Mouse (Mus musculus) liver, adult 2 months (tissue): ENCODE results near the gene Lonp1. TPM values are rescaled to one million over a fixed set of nuclear protein-coding genes. Genes with fewer than 3 reads are reported as not detected.

Source experiments
- DNase-seq: peaks from one replicate; pipeline ENCODE4 v3.0.0-alpha.2; 2011; ENCODE audit warnings: low read depth, low spot score; ENCODE audit errors: extremely low read depth
- H3K27ac ChIP-seq: fragments of 200-500 bp; replicated peaks from 2 replicates; pipeline ENCODE4 v1.5.1; 2012; ENCODE audit warnings: low read depth, mild to moderate bottlenecking, control low read depth, inconsistent platforms, low read length; ENCODE audit not compliant: insufficient read depth
- H3K27me3 ChIP-seq: fragments of 200-500 bp; 2 replicates; pipeline ENCODE4 v1.6.1; 2012; ENCODE audit warnings: mild to moderate bottlenecking, moderate library complexity, low read length, inconsistent platforms; ENCODE audit not compliant: control insufficient read depth, insufficient read depth
- H3K36me3 ChIP-seq: fragments of 200-500 bp; 2 replicates; pipeline ENCODE4 v1.6.1; 2012; ENCODE audit warnings: low read length, inconsistent platforms; ENCODE audit not compliant: control insufficient read depth, insufficient read depth
- H3K4me1 ChIP-seq: fragments of 200-500 bp; 2 replicates; pipeline ENCODE4 v1.6.1; 2011; ENCODE audit warnings: low read length; ENCODE audit not compliant: control insufficient read depth, insufficient read depth
- H3K4me3 ChIP-seq: fragments of 200-500 bp; 2 replicates; pipeline ENCODE4 v1.5.1; 2011; ENCODE audit warnings: low read depth, mild to moderate bottlenecking, control low read depth, low read length, moderate library complexity; ENCODE audit not compliant: insufficient read depth
- H3K79me2 ChIP-seq: fragments of 200-500 bp; 2 replicates; pipeline ENCODE4 v1.6.1; 2012; ENCODE audit warnings: inconsistent platforms, mild to moderate bottlenecking, low read length, moderate library complexity; ENCODE audit not compliant: control insufficient read depth, insufficient read depth
- H3K9ac ChIP-seq: fragments of 200-500 bp; 2 replicates; pipeline ENCODE4 v1.6.1; 2012; ENCODE audit warnings: low read depth, mild to moderate bottlenecking, control low read depth, inconsistent platforms, low read length
- CTCF ChIP-seq: fragments of 200-500 bp; IDR thresholded peaks from 2 replicates; pipeline ENCODE4 v1.5.1; 2011; ENCODE audit warnings: low read depth, low read length, control low read depth
- POLR2A ChIP-seq: fragments of 200-500 bp; IDR thresholded peaks from 2 replicates; pipeline ENCODE4 v1.6.1; 2011; ENCODE audit warnings: low read length, control low read depth; ENCODE audit not compliant: insufficient read depth; ENCODE audit errors: extremely low read depth
- WGBS: fragments of 180-500 bp; shearing (Covaris S2); methylation state at CpG from one replicate; pipeline ENCODE4 v1.1.7; 2018; 5-methylcytosine and 5-hydroxymethylcytosine counted together
- polyA plus RNA-seq: library from polyadenylated mRNA; depleted of rRNA; stranded (reverse); fragments of >200 nt; gene quantifications from 2 replicates; pipeline ENCODE4 v1.2.3, GENCODE M21; 2012
- total RNA-seq: library from RNA; depleted of rRNA; stranded (reverse); fragments of >200 nt; gene quantifications from 2 replicates; pipeline ENCODE4 v1.2.3, GENCODE M21; 2014

The Lonp1 gene
- total and polyA plus RNA-seq, 2 experiments, result 81.0 to 124 TPM

DNA sequence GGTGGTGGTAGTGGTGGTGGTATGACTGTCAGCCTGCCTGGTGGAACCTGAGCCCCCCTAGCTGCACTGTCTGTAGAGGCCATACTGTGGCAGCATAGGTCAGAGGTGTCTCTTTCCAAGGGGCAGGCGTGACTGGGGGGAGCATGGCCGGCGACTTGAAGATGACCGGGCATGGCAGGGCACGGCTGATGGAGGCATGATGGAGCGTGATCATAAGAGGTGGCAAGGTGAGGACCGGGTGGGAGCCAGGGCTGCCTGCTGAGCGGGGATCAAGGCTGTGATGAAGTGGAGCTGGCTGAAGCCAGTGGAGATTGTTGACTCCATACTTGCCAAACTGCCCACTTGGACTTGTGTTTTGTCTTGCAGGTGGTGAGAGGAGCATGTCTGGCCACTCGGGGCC, 21.3 kb downstream of the Lonp1 start:
- Histone ChIP-seq H3K79me2 (peaks cover 4% of the 10 kb centered on the region; the same call in 1 of the 2 replicates), H3K4me3 (no peak overlapping the region), H3K27me3 (no peaks in the 10 kb centered on the region), H3K4me1 (peaks cover 6% of the 10 kb centered on the region), H3K36me3 (peaks cover 46% of the 10 kb centered on the region), H3K27ac (no peak overlapping the region), H3K9ac (no peak overlapping the region)
- no peak for DNase-seq
- WGBS, result 87% methylated on average over 9 of the region's 9 CpGs
- TF ChIP-seq POLR2A (no peak), CTCF (no peak)

DNA sequence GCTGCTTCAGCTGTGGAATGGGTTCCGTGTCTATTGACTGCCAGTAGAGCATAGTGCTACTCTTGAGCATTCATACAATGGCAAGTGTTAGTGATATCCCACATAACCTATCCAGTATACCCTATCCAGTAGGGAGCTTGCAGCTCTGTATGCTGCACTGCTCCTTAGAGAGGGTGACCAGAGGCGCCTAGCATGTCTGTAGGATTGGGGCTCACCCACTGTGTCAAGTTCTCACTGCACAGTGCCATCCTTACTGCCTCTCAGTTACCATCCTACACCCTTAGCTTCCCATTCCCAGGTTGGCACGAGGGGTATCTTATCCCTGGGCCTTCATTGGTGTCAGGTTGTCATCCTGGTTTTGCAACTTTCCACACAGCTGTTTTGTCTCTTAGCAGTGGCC, 22.3 kb downstream of the Lonp1 start:
- Histone ChIP-seq H3K27ac (no peak overlapping the region), H3K36me3 (peaks cover 54% of the 10 kb centered on the region), H3K4me3 (no peak overlapping the region), H3K4me1 (peaks cover 6% of the 10 kb centered on the region), H3K79me2 (peaks cover 4% of the 10 kb centered on the region; the same call in 1 of the 2 replicates), H3K9ac (no peak overlapping the region), H3K27me3 (no peaks in the 10 kb centered on the region)
- no peak for DNase-seq
- no peak for TF ChIP-seq CTCF
- no peak for TF ChIP-seq POLR2A
- WGBS, result 81% methylated on average over 3 of the region's 3 CpGs

DNA sequence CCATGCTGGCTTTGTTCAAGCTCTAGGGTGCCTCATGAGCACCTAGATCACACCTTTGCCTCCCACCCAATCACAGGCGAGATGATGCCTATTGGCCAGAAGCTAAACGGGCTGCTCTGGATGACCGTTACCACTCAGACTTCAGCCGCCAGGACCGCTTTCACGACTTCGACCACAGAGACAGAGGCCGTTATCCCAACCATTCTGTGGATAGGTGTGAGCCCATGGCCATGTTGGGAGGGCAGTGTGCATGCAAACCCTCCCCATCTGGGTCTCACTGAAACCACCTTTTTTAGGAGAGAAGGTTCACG, 22.7 kb downstream of the Lonp1 start:
- Histone ChIP-seq H3K27me3 (no peaks in the 10 kb centered on the region), H3K27ac (no peak overlapping the region), H3K9ac (no peak overlapping the region), H3K4me3 (no peak overlapping the region), H3K36me3 (peaks cover 57% of the 10 kb centered on the region), H3K79me2 (peaks cover 4% of the 10 kb centered on the region; the same call in 1 of the 2 replicates), H3K4me1 (peaks cover 6% of the 10 kb centered on the region)
- TF ChIP-seq POLR2A (no peak), CTCF (no peak)
- no peak for DNase-seq
- 86% methylated on average over 9 of the region's 9 CpGs for WGBS

DNA sequence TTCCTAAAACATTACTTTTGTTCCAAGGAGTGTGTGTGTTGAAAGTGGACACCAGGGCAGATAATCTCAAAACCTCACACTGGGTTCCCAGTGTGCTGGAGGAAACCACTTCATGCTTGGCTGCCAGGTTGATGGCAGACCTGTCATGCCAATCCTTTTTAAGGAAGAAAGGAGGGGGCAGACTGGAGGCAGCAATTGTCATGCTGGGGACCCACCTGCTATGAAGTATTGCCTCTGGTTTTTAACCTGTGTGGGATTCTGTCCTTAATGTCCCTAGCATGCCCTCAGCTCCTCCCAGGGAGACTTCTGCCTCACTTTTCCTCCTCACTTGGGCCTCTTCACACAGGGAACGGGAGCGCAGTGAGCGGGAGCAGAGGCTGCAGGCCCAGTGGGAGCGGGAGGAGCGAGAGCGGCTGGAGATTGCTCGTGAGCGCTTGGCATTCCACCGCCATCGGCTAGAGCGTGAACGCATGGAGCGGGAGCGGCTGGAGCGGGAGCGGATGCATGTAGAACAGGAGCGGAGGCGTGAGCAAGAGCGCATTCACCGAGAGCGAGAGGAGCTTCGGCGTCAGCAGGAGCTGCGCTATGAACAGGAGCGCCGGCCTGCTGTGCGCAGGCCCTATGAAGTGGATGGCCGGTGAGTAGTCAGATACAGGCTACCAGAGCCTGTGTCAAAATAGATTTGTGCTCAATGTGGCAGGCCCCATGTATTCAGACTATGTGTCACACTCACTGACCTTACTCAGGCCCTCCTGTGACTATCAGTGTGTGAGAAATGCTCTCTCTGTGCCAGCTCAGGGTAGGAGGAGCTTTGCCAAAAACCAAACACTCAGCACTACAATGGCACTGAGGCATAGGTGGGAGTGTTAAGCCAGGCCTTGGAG, 23.3 kb downstream of the Lonp1 start:
- H3K79me2 ChIP-seq, result peaks cover under 1% of the 10 kb centered on the region; the same call in 1 of the 2 replicates
- no peak overlapping the region for H3K4me3 ChIP-seq
- H3K36me3 ChIP-seq, result peaks cover 57% of the 10 kb centered on the region
- H3K27ac ChIP-seq, result no peak overlapping the region
- H3K9ac ChIP-seq, result no peak overlapping the region
- 97% methylated on average over 28 of the region's 28 CpGs for WGBS
- no peak for DNase-seq
- H3K4me1 ChIP-seq, result peaks cover 2% of the 10 kb centered on the region
- no peak for TF ChIP-seq CTCF
- no peak for TF ChIP-seq POLR2A
- no peaks in the 10 kb centered on the region for H3K27me3 ChIP-seq

DNA sequence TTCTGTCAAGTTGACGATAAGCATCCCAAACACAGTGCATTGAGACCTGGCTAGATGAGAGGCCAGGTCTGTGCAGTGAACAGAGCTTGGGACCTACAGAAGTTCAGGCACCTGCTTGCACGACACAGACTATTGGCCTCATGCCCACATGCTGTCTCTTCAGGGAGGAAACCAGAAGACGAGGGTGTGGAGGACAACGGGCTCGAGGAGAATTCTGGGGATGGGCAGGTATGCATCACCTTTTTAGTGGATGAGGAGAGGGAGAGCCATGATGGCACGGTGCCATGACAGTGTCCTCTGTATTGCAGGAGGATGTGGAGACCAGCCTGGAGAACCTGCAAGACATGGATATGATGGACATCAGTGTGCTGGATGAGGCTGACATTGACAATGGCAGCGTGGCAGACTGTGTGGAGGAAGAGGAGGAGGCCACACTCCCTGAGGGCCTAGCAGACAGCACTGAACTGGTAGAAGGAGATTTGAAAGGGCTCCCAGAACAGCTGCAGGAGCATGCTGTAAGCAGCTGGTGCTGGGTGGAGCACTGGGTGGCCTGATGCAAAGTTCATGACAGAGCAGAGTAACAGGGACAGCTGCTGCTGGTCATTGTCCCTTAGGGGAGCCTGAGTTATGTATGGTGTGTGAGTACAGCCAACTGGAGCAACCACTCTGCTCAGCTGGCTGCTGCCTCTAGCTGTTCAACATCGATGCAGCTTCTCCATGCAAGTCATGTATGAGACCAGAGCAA, 33.0 kb downstream of the Lonp1 start:
- no peak for TF ChIP-seq CTCF
- TF ChIP-seq POLR2A, result no peak
- peaks cover 68% of the 10 kb centered on the region for H3K36me3 ChIP-seq
- DNase-seq, result no peak
- WGBS, result 76% methylated on average over 8 of the region's 8 CpGs
- no peak overlapping the region for H3K27ac ChIP-seq
- H3K79me2 ChIP-seq, result peaks cover 30% of the 10 kb centered on the region
- no peak overlapping the region for H3K4me3 ChIP-seq
- no peaks in the 10 kb centered on the region for H3K27me3 ChIP-seq
- H3K4me1 ChIP-seq, result no peaks in the 10 kb centered on the region
- no peak overlapping the region for H3K9ac ChIP-seq

DNA sequence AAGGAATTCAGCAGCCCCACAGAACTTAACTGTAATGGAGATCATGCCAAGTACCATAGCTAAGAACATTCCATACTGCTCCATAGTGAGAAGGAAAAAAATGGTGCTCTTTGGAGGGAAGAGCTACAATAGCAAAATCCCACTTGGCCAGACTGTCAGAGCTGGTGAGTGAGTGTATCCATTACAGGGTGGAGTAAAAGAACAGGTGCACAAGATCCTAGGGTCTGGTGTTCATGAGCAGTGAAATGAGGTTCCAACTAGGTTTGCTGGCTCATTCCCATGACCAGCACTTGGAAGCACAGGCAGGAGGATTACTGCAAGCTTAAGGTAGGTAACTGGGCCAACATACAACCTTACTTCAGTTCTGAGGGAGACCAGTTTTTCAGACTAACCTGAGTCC, 34.1 kb downstream of the Lonp1 start:
- no peak overlapping the region for H3K4me3 ChIP-seq
- H3K36me3 ChIP-seq, result peaks cover 68% of the 10 kb centered on the region
- TF ChIP-seq CTCF (no peak), POLR2A (no peak)
- H3K79me2 ChIP-seq, result peaks cover 41% of the 10 kb centered on the region
- no peak overlapping the region for H3K9ac ChIP-seq
- H3K27ac ChIP-seq, result no peak overlapping the region
- DNase-seq, result no peak
- H3K27me3 ChIP-seq, result no peaks in the 10 kb centered on the region
- 0 out of 2 replicates have a peak, but pooled peaks cover 5% of the 10 kb centered on the region for H3K4me1 ChIP-seq
